In genomic region chr5:99230476-99230875, GRCm38 (mm10) we compare ENCODE assay signal across 27 mouse cellular contexts.
DNase-seq lines count a peak whose midpoint lies in the region; ATAC-seq and TF ChIP-seq lines count a peak whose summit lies in the region.
"Had no signal": no experiment of that assay in that cellular context is flagged by ENCODE, and none has a peak within 500 bp of the region (broad histone marks: within the 10 kb centered on the region; RNA-seq: fewer than 3 reads in every experiment).

No protein-coding gene starts in this region.

- DNase-seq in forebrain, embryonic 14.5 days (ENCODE audit: low spot score): peak; percentile 58
- DNase-seq in forebrain, embryonic 11.5 days (ENCODE audit: low spot score): no peak
- DNase-seq in midbrain, embryonic 11.5 days (ENCODE audit: low spot score, missing footprints): peak; percentile 69
- peak; percentile 67 for DNase-seq in brain, embryonic 14.5 days (ENCODE audit: low read depth)
- DNase-seq in hindbrain, embryonic 14.5 days (ENCODE audit: low spot score): no peak
- DNase-seq in layer of hippocampus, postnatal 25 days (ENCODE audit: extremely low spot score in 1 of 2, low spot score in 1 of 2): no peak
- no peak for DNase-seq in thymus, postnatal 0 days (ENCODE audit: low spot score)
- DNase-seq: adrenal gland, adult 8-10 months; adrenal gland, postnatal 25 days; cerebellum, adult 11 months; cerebellum, adult 2 months; cerebellum, adult 9-11 months; cerebellum, postnatal 25 days; forebrain, postnatal 0 days; gastrocnemius, postnatal 25 days; heart, adult 18-20 months; heart, postnatal 10 days; heart, postnatal 36 days had no signal

- TF ChIP-seq POLR2A in brain, embryonic 14.5 days (IDR thresholded peaks at IDR 0.05; ENCODE audit: borderline replicate concordance, extremely low read depth, insufficient read depth, insufficient read length, poor library complexity, severe bottlenecking): no peak

- WGBS in forebrain, embryonic 14.5 days: 46% methylated on average over 7 of the region's 7 CpGs
- WGBS in forebrain, embryonic 11.5 days: 90% methylated on average over 7 of the region's 7 CpGs
- 91% methylated on average over 7 of the region's 7 CpGs for WGBS in midbrain, embryonic 11.5 days
- WGBS in midbrain, embryonic 15.5 days: 73% methylated on average over 7 of the region's 7 CpGs
- WGBS in hindbrain, embryonic 14.5 days: 78% methylated on average over 7 of the region's 7 CpGs

- no peaks in the 10 kb centered on the region for H3K4me1 ChIP-seq in forebrain, embryonic 14.5 days (ENCODE audit: control insufficient read depth, insufficient read depth, low read length)
- H3K4me1 ChIP-seq in forebrain, embryonic 11.5 days (replicated peaks; ENCODE audit: control insufficient read depth, insufficient read depth, low read length): no peaks in the 10 kb centered on the region
- H3K4me1 ChIP-seq in midbrain, embryonic 11.5 days (ENCODE audit: control insufficient read depth, insufficient read depth, low read length): no peaks in the 10 kb centered on the region
- H3K4me1 ChIP-seq in midbrain, embryonic 15.5 days: no peaks in the 10 kb centered on the region
- no peaks in the 10 kb centered on the region for H3K4me1 ChIP-seq in hindbrain, embryonic 14.5 days (replicated peaks; ENCODE audit: control insufficient read depth, insufficient read depth, low read length)
- H3K4me1 ChIP-seq: embryonic facial prominence, embryonic 12.5 days; embryonic facial prominence, embryonic 15.5 days; hindbrain, embryonic 10.5 days; hindbrain, embryonic 15.5 days had no signal

- peaks cover 96% of the 10 kb centered on the region for H3K36me3 ChIP-seq in forebrain, embryonic 14.5 days (ENCODE audit: control insufficient read depth, insufficient read depth, low read length)
- no peaks in the 10 kb centered on the region for H3K36me3 ChIP-seq in forebrain, embryonic 11.5 days (ENCODE audit: control insufficient read depth, insufficient read depth, low read length)
- H3K36me3 ChIP-seq in midbrain, embryonic 11.5 days (ENCODE audit: control insufficient read depth, insufficient read depth, low read length): peaks cover 6% of the 10 kb centered on the region; the same call in 1 of the 2 replicates
- H3K36me3 ChIP-seq in midbrain, embryonic 15.5 days (replicated peaks): peaks cover 17% of the 10 kb centered on the region; the same call in 1 of the 2 replicates
- peaks cover 68% of the 10 kb centered on the region for H3K36me3 ChIP-seq in hindbrain, embryonic 14.5 days (replicated peaks; ENCODE audit: control insufficient read depth, insufficient read depth)

- H3K9me3 ChIP-seq in forebrain, embryonic 14.5 days (replicated peaks; ENCODE audit: control insufficient read depth, low read length): no peaks in the 10 kb centered on the region
- H3K9me3 ChIP-seq in forebrain, embryonic 11.5 days (ENCODE audit: control insufficient read depth, low read length): no peaks in the 10 kb centered on the region
- H3K9me3 ChIP-seq in midbrain, embryonic 11.5 days (ENCODE audit: control insufficient read depth, low read length): no peaks in the 10 kb centered on the region
- H3K9me3 ChIP-seq in midbrain, embryonic 15.5 days: no peaks in the 10 kb centered on the region
- no peaks in the 10 kb centered on the region for H3K9me3 ChIP-seq in hindbrain, embryonic 14.5 days (ENCODE audit: control insufficient read depth, low read length)
- H3K9me3 ChIP-seq: embryonic facial prominence, embryonic 12.5 days; embryonic facial prominence, embryonic 15.5 days; forebrain, embryonic 13.5 days; heart, embryonic 12.5 days; heart, embryonic 15.5 days; hindbrain, embryonic 10.5 days; hindbrain, embryonic 15.5 days had no signal

- TF ChIP-seq CTCF in brain, embryonic 14.5 days (IDR thresholded peaks at IDR 0.05; ENCODE audit: borderline replicate concordance, extremely low read depth, insufficient read depth, insufficient read length): no peak

- no peak overlapping the region for H3K4me3 ChIP-seq in forebrain, embryonic 14.5 days (ENCODE audit: low read depth, low read length)
- H3K4me3 ChIP-seq in forebrain, embryonic 11.5 days (ENCODE audit: low read depth, low read length): no peak overlapping the region
- H3K4me3 ChIP-seq in midbrain, embryonic 11.5 days (ENCODE audit: low read depth, low read length): no peak overlapping the region
- H3K4me3 ChIP-seq in midbrain, embryonic 15.5 days: no peak overlapping the region
- H3K4me3 ChIP-seq in hindbrain, embryonic 14.5 days (replicated peaks; ENCODE audit: low read length): no peak overlapping the region
- H3K4me3 ChIP-seq: embryonic facial prominence, embryonic 12.5 days; embryonic facial prominence, embryonic 15.5 days; forebrain, embryonic 13.5 days; heart, embryonic 12.5 days; heart, embryonic 15.5 days; hindbrain, embryonic 10.5 days; hindbrain, embryonic 15.5 days had no signal

- no peak overlapping the region for H3K4me2 ChIP-seq in forebrain, embryonic 14.5 days (ENCODE audit: low read length)
- no peak overlapping the region for H3K4me2 ChIP-seq in forebrain, embryonic 11.5 days (ENCODE audit: low read depth, low read length, severe bottlenecking)
- H3K4me2 ChIP-seq in midbrain, embryonic 11.5 days: no peak overlapping the region
- no peak overlapping the region for H3K4me2 ChIP-seq in midbrain, embryonic 15.5 days
- H3K4me2 ChIP-seq in hindbrain, embryonic 14.5 days (replicated peaks): no peak overlapping the region
- H3K4me2 ChIP-seq: embryonic facial prominence, embryonic 12.5 days; embryonic facial prominence, embryonic 15.5 days; forebrain, embryonic 13.5 days; heart, embryonic 12.5 days; heart, embryonic 15.5 days; hindbrain, embryonic 15.5 days had no signal

- no peak overlapping the region for H3K27ac ChIP-seq in forebrain, embryonic 14.5 days (ENCODE audit: low read depth, low read length)
- no peak overlapping the region for H3K27ac ChIP-seq in forebrain, embryonic 11.5 days (ENCODE audit: low read depth, low read length)
- H3K27ac ChIP-seq in midbrain, embryonic 11.5 days (ENCODE audit: low read depth, low read length): no peak overlapping the region
- H3K27ac ChIP-seq in midbrain, embryonic 15.5 days: no peak overlapping the region
- no peak overlapping the region for H3K27ac ChIP-seq in hindbrain, embryonic 14.5 days
- H3K27ac ChIP-seq: embryonic facial prominence, embryonic 12.5 days; embryonic facial prominence, embryonic 15.5 days; forebrain, embryonic 13.5 days; heart, embryonic 15.5 days; hindbrain, embryonic 10.5 days; hindbrain, embryonic 15.5 days had no signal

- H3K27me3 ChIP-seq in forebrain, embryonic 14.5 days (replicated peaks; ENCODE audit: control insufficient read depth, insufficient read depth, low read length): no peaks in the 10 kb centered on the region
- H3K27me3 ChIP-seq in forebrain, embryonic 11.5 days (ENCODE audit: control insufficient read depth, insufficient read depth, low read length): no peaks in the 10 kb centered on the region
- H3K27me3 ChIP-seq in midbrain, embryonic 11.5 days (ENCODE audit: control insufficient read depth, insufficient read depth, low read length): no peaks in the 10 kb centered on the region
- H3K27me3 ChIP-seq in midbrain, embryonic 15.5 days (replicated peaks): no peaks in the 10 kb centered on the region
- no peaks in the 10 kb centered on the region for H3K27me3 ChIP-seq in hindbrain, embryonic 14.5 days (ENCODE audit: control insufficient read depth, insufficient read depth, low read length)
- H3K27me3 ChIP-seq: embryonic facial prominence, embryonic 12.5 days; embryonic facial prominence, embryonic 15.5 days; forebrain, embryonic 13.5 days; heart, embryonic 12.5 days; heart, embryonic 15.5 days; hindbrain, embryonic 15.5 days had no signal

- no peak overlapping the region for H3K9ac ChIP-seq in forebrain, embryonic 14.5 days (ENCODE audit: low read length)
- no peak overlapping the region for H3K9ac ChIP-seq in forebrain, embryonic 11.5 days (ENCODE audit: low read length)
- H3K9ac ChIP-seq in midbrain, embryonic 11.5 days (ENCODE audit: low read length): no peak overlapping the region
- H3K9ac ChIP-seq in midbrain, embryonic 15.5 days: no peak overlapping the region
- no peak overlapping the region for H3K9ac ChIP-seq in hindbrain, embryonic 14.5 days
- H3K9ac ChIP-seq: embryonic facial prominence, embryonic 12.5 days; embryonic facial prominence, embryonic 15.5 days; forebrain, embryonic 13.5 days; forebrain, postnatal 0 days; heart, embryonic 12.5 days; heart, embryonic 15.5 days; hindbrain, embryonic 15.5 days had no signal

- no peak for ATAC-seq in forebrain, embryonic 14.5 days
- ATAC-seq in forebrain, embryonic 11.5 days (replicated peaks; ENCODE audit: low FRiP score): no peak
- no peak for ATAC-seq in midbrain, embryonic 11.5 days (ENCODE audit: low FRiP score)
- ATAC-seq in midbrain, embryonic 15.5 days (replicated peaks): no peak
- ATAC-seq in hindbrain, embryonic 14.5 days (ENCODE audit: low FRiP score): no peak
- ATAC-seq: activated CD4-positive, CD25-positive, alpha-beta regulatory T cell, adult 4 months; forebrain, embryonic 13.5 days; forebrain, postnatal 0 days had no signal

Comparison
In these comparisons a context has a peak if more than half of its experiments do, and no peak if none do; other contexts are left out.
1. DNase-seq: peak in forebrain, embryonic 14.5 days (single experiment), midbrain, embryonic 11.5 days (single experiment) and brain, embryonic 14.5 days (single experiment); none in forebrain, embryonic 11.5 days (single experiment), hindbrain, embryonic 14.5 days (single experiment), layer of hippocampus, postnatal 25 days (0 of 2) and thymus, postnatal 0 days (single experiment).